Mouse (Mus musculus) neural tube, embryonic 11.5 days (tissue): Measurements from ENCODE around the gene Gpr65. TPM values are rescaled to one million over a fixed set of nuclear protein-coding genes. Genes with fewer than 3 reads are reported as not detected.
"Not testable (repeated sequence)": the region's sequence is repeated elsewhere in the genome, so short reads cannot be mapped to it uniquely, and the experiment has no call there.

ENCODE experiments used
- ATAC-seq: fragments of 200-750 bp; cut with Nextera tagmentation; 2 replicates; pipeline ENCODE4 v1.8.0; 2017; ENCODE audit warnings: moderate number of reproducible peaks, mild to moderate bottlenecking, moderate TSS enrichment, moderate library complexity; ENCODE audit not compliant: insufficient read depth, low FRiP score, low TSS enrichment
- DNase-seq: peaks from one replicate; pipeline ENCODE4 v3.0.0-alpha.2; 2015; ENCODE audit warnings: low spot score
- H3K27ac ChIP-seq: fragments of 300-500 bp; sonication (generic); 2 replicates; pipeline ENCODE4 v1.5.1; 2014; ENCODE audit warnings: low read depth, mild to moderate bottlenecking, low read length
- H3K27me3 ChIP-seq: fragments of 300-500 bp; sonication (generic); 2 replicates; pipeline ENCODE4 v1.6.1; 2014; ENCODE audit warnings: mild to moderate bottlenecking, low read length, mixed read lengths; ENCODE audit not compliant: control insufficient read depth, insufficient read depth
- H3K36me3 ChIP-seq: fragments of 300-500 bp; sonication (generic); 2 replicates; pipeline ENCODE4 v1.6.1; 2014; ENCODE audit warnings: mild to moderate bottlenecking, low read length, moderate library complexity, mixed read lengths; ENCODE audit not compliant: control insufficient read depth, insufficient read depth
- H3K4me1 ChIP-seq: fragments of 300-500 bp; sonication (generic); 2 replicates; pipeline ENCODE4 v1.6.1; 2014; ENCODE audit warnings: low read length, mixed read lengths; ENCODE audit not compliant: control insufficient read depth, insufficient read depth
- H3K4me2 ChIP-seq: fragments of 300-500 bp; sonication (generic); 2 replicates; pipeline ENCODE4 v1.6.1; 2014; ENCODE audit warnings: low read depth, mild to moderate bottlenecking, moderate library complexity
- H3K4me3 ChIP-seq: fragments of 300-500 bp; sonication (generic); 2 replicates; pipeline ENCODE4 v1.5.1; 2014; ENCODE audit warnings: low read depth, low read length
- H3K9ac ChIP-seq: fragments of 300-500 bp; sonication (generic); 2 replicates; pipeline ENCODE4 v1.6.1; 2014; ENCODE audit warnings: mild to moderate bottlenecking, low read length
- H3K9me3 ChIP-seq: fragments of 300-500 bp; sonication (generic); 2 replicates; pipeline ENCODE4 v1.6.1; 2016; ENCODE audit warnings: low read length; ENCODE audit not compliant: control insufficient read depth
- WGBS: fragments of 180-500 bp; shearing (Covaris S2); extraction: QIAGEN DNeasy Blood & Tissue Kit; methylation state at CpG from one replicate; pipeline ENCODE4 v1.1.7; 2014; 5-methylcytosine and 5-hydroxymethylcytosine counted together
- polyA plus RNA-seq: library from polyadenylated mRNA; unstranded; fragments of >200 nt; fragmentation: Nextera tagmentation; extraction: Ambion mirVana; gene quantifications from 2 replicates; pipeline ENCODE4 v1.2.1, GENCODE M21; 2014

Gene Gpr65
- polyA plus RNA-seq = 0.74 and 0.93 TPM in 2 replicates

DNA sequence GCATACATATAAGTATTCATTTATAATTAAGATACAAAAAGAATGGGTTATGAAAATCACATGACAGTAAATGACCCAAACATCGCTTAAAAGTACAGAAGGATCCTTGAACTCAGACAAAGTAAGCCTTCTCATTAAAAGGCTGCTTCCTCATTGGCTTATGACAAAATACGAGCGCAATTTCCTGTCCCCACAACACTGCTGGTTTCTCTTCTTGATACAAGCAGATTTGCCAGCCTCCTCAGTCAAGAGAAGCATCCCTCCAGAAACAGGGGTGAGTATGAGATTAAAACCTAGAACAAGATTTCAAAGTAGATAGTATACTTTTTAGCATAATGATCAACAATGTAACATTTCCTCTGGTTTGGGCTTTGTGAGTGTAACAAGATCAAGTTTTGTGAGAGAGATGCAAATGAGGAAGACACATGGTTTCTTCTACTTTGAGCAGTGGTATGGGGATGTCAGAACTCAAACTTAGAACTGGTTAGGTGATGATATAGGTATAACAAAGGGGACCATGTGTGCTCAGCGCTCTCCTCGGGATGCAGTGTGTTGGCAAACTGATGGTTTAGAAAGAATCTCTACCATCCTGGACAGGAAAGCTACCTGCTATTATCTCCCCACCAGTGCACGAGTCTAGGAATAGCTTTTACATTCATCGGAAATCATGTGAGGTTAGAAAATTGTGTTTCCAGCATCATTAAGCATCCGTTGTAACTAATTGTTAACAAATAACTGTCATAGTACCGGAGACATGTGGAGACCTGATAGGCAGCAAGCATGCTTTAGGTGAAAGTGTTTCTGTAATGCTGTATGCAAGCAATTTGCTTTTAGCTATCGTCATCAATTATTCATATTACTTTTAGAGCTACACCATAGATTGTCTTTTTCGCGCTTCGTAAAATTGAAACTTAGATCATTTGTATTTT lies at the start of gene Gpr65:
Gene Gpr65 (plus strand): TSS at position 195 of the 929 bp plus-strand sequence.
- 92% methylated on average over 13 of the region's 13 CpGs for WGBS

DNA sequence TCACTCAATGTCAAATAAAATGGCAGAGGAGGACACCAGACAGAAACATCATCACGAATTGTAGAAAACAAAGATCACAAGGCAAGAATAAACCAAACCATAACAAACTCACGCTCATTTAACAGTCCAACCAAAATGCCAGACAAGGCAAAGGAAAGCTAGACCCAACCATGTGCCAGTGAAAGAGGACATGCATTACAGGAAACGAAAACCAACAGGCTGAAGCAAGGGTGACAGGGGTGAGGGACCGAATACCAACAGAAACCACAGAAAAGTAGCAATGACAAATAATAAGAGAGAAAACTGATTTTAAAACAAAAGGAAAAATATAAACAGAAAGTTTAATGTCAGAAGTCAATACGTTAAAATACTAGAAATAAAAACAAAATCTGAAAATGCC lies 45.1 kb upstream of the Gpr65 start:
- ATAC-seq = no peak
- no peak for DNase-seq
- Histone ChIP-seq H3K27ac (no peak overlapping the region), H3K4me1 (no peaks in the 10 kb centered on the region), H3K36me3 (no peaks in the 10 kb centered on the region), H3K9me3 (no peaks in the 10 kb centered on the region), H3K27me3 (no peaks in the 10 kb centered on the region), H3K4me3 (no peak overlapping the region), H3K9ac (no peak overlapping the region), H3K4me2 (no peak overlapping the region)
- 86% methylated on average over 5 of the region's 5 CpGs for WGBS

More for the DNA sequence above, at the start of gene Gpr65:
- Histone ChIP-seq H3K4me1 (no peaks in the 10 kb centered on the region), H3K27me3 (no peaks in the 10 kb centered on the region), H3K9ac (no peak within 1 kb of the TSS), H3K4me3 (no peak within 1 kb of the TSS), H3K36me3 (no peaks in the 10 kb centered on the region), H3K4me2 (no peak within 1 kb of the TSS), H3K27ac (no peak within 1 kb of the TSS), H3K9me3 (no peaks in the 10 kb centered on the region)
- no peak for ATAC-seq
- no peak for DNase-seq

DNA sequence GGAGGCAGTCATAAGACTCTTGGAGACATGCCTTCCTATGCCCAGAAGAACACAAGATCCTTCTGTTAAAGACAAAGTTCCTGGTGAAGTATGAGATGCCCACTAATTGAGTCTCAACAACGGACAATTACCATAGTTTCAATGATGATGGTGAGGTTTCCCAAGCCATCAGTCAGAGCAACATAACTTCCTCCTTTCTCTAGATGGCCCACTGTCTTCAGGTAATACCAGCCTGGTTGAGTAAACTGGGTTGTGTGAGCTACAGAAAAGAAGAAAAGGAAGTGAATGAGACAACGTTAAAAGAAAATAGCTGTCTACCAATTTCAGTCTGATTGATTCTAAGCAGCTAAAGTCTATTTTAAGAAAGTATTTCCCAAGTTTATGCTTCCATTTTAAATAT lies 41.4 kb upstream of the Gpr65 start:
- no peaks in the 10 kb centered on the region for H3K27me3 ChIP-seq
- H3K9ac ChIP-seq = no peak overlapping the region
- H3K36me3 ChIP-seq = no peaks in the 10 kb centered on the region
- no peak overlapping the region for H3K4me2 ChIP-seq
- no peaks in the 10 kb centered on the region for H3K4me1 ChIP-seq
- ATAC-seq (no peak), DNase-seq (no peak)
- H3K4me3 ChIP-seq = no peak overlapping the region
- 91% methylated on average over 2 of the region's 2 CpGs for WGBS
- H3K9me3 ChIP-seq = no peaks in the 10 kb centered on the region
- no peak overlapping the region for H3K27ac ChIP-seq

DNA sequence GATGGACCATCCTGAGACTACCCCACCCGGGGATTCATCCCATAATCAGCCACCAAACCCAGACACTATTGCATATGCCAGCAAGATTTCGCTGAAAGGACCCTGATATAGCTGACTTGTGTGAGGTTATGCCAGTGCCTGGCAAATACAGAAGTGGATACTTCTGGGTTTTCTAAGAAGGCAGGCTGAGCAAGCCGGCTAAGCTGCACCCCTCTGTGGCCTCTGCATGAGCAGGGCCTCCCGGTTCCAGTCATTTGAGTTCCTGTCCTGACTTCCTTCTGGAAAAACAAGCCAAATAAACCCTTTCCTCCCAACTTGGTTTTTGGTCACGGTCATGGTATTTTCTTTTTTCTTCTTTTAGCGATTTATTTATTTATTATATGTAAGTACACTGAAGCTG lies 30.0 kb upstream of the Gpr65 start:
- ATAC-seq = not testable (repeated sequence)

DNA sequence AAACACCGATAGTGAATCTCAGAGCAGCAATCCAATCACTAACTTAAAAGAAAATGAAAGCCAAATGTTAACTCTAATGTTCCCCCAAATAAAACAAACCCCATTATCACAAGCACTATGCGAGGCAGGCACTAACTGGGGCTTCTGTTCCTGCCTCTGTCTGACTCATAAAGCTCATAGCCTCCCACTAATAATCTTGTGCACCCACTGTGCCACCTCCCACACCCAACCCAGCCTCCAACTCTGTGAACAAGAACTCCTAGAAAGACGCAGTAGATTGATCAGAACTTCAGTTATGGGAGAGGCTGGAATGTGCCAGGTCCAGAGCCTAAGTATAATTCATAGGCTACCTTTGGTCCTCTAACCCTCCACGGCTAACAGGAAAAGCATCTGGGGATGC lies 24.3 kb upstream of the Gpr65 start:
- Histone ChIP-seq H3K4me2 (no peak overlapping the region), H3K4me3 (no peak overlapping the region), H3K27ac (no peak overlapping the region), H3K27me3 (no peaks in the 10 kb centered on the region), H3K4me1 (no peaks in the 10 kb centered on the region), H3K36me3 (no peaks in the 10 kb centered on the region), H3K9ac (no peak overlapping the region), H3K9me3 (no peaks in the 10 kb centered on the region)
- WGBS = 95% methylated on average over 4 of the region's 4 CpGs
- no peak for ATAC-seq
- no peak for DNase-seq

More for the DNA sequence above, 30.0 kb upstream of the Gpr65 start:
- not testable (repeated sequence) for H3K27ac ChIP-seq, H3K9me3 ChIP-seq, DNase-seq, H3K4me1 ChIP-seq, H3K9ac ChIP-seq, H3K36me3 ChIP-seq, H3K4me3 ChIP-seq, H3K27me3 ChIP-seq, H3K4me2 ChIP-seq
- 84% methylated on average over 6 of the region's 6 CpGs for WGBS

DNA sequence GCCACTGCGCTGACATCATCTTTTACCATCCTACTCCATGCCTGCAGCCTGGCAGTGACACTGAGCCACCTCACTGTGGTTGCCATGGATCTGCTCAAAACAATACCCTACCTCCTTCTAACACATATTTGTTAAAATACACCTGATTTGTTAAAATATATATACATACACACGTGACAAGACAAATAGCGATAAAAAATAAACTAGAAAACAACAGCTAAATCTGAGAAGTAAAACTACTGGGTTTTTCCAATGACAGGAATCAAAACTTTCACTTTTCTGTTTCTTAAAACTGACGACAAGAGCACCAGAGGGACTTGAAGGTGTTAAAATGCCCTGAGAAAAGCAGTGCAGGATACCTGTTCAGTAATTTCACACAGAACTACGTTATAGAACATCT lies 23.6 kb upstream of the Gpr65 start:
- H3K4me1 ChIP-seq = no peaks in the 10 kb centered on the region
- no peak overlapping the region for H3K27ac ChIP-seq
- H3K9me3 ChIP-seq = no peaks in the 10 kb centered on the region
- H3K36me3 ChIP-seq = no peaks in the 10 kb centered on the region
- H3K4me2 ChIP-seq = no peak overlapping the region
- no peaks in the 10 kb centered on the region for H3K27me3 ChIP-seq
- H3K9ac ChIP-seq = no peak overlapping the region
- no peak for DNase-seq
- no peak for ATAC-seq
- WGBS = 92% methylated on average over 5 of the region's 5 CpGs
- H3K4me3 ChIP-seq = no peak overlapping the region

DNA sequence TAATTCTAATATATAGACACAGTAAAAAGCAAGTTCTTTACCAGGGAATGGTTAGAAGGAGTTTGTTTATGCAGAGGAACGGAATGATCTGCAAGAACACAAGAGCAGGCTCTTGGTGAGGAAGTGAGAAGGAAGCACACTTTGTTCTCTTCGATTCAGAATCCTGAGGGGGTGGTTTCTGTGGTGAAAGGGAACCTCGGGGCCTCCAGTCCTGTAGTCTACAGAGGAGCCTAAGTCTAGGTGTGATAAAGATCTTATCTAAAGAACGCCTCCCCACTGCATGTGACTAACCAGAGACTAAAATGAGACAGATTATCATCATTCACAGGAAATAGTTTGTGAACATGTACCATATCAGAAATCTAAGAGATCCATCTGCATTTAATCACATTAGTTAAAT lies 21.6 kb upstream of the Gpr65 start:
- no peak overlapping the region for H3K9ac ChIP-seq
- no peaks in the 10 kb centered on the region for H3K27me3 ChIP-seq
- H3K9me3 ChIP-seq = no peaks in the 10 kb centered on the region
- no peaks in the 10 kb centered on the region for H3K36me3 ChIP-seq
- H3K4me1 ChIP-seq = no peaks in the 10 kb centered on the region
- no peak overlapping the region for H3K4me3 ChIP-seq
- ATAC-seq = no peak
- H3K4me2 ChIP-seq = no peak overlapping the region
- DNase-seq = no peak
- WGBS = 83% methylated on average over 4 of the region's 4 CpGs
- H3K27ac ChIP-seq = no peak overlapping the region

DNA sequence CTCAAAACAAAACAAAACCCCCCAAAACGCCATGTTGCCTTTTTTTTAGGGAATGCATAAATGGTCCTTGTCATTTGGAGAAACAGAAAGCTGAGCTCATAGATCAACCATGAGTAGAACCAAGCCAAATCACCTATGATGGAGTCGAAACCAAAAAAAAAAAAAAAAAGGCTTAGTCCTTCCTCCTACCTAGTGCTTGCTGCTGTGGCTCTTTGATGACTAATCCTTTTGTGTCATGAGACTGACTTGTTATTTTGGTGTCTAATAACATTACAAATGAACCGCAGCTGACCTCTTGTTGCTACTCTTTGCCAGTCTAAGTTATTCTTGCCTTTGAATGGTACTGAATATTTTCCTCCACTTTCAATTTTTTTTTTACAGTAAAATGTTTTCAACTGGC lies 18.8 kb upstream of the Gpr65 start:
- 83% methylated on average over 3 of the region's 3 CpGs for WGBS
- no peak overlapping the region for H3K4me3 ChIP-seq
- ATAC-seq (no peak), DNase-seq (no peak)
- no peaks in the 10 kb centered on the region for H3K9me3 ChIP-seq
- H3K27ac ChIP-seq = no peak overlapping the region
- no peak overlapping the region for H3K9ac ChIP-seq
- H3K4me1 ChIP-seq = no peaks in the 10 kb centered on the region
- no peaks in the 10 kb centered on the region for H3K36me3 ChIP-seq
- H3K4me2 ChIP-seq = no peak overlapping the region
- H3K27me3 ChIP-seq = no peaks in the 10 kb centered on the region

DNA sequence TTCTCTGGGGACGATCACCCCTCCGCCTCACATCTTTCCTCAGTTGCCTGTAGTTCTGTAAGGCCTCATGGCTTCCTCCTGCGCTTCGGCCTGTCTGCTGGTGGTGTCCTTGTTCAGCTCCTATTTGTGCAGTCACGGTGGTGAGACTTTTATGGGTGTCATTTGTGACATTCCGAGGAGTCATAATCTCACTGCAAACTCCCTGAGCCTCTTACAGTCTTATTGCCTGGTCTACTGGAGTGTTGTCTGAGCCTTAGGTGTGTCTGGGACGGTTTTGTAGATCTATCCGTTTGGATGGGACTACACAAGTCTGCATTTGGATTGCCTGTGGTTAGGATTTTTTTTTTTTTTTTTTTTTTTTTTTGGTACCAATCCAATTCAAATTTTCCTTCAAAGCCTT lies 18.1 kb upstream of the Gpr65 start:
- Histone ChIP-seq H3K27me3 (no peaks in the 10 kb centered on the region), H3K27ac (no peak overlapping the region), H3K9ac (no peak overlapping the region), H3K4me2 (no peak overlapping the region), H3K36me3 (no peaks in the 10 kb centered on the region), H3K4me3 (no peak overlapping the region), H3K4me1 (no peaks in the 10 kb centered on the region), H3K9me3 (no peaks in the 10 kb centered on the region)
- DNase-seq (no peak), ATAC-seq (no peak)
- 72% methylated on average over 8 of the region's 8 CpGs for WGBS
